Mouse (Mus musculus): ENCODE measurements around the gene Ly6g6c.

Ly6g6c gene

GRCm38 (mm10) chr17:35058316-35058715 lies 6.9 kb upstream of the Ly6g6c start:
- no peak for DNase-seq

- DNase-seq, result peak; percentile 79 to 84
Observed at GRCm38 (mm10) chr17:35058911-35059892, 6.0 kb upstream of the Ly6g6c start, which contains the start of gene Ddah2. TSS of gene Ddah2 (plus strand) at chr17:35059035.

GRCm38 (mm10) chr17:35060071-35060470 lies 5.1 kb upstream of the Ly6g6c start:
- no peak for DNase-seq

- DNase-seq, result no peak
Observed at GRCm38 (mm10) chr17:35060737-35061297, 4.4 kb upstream of the Ly6g6c start.

- DNase-seq, result no peak
Observed at GRCm38 (mm10) chr17:35061299-35061698, 3.9 kb upstream of the Ly6g6c start.

- DNase-seq, result no peak
Observed at GRCm38 (mm10) chr17:35063466-35063865, 1.7 kb upstream of the Ly6g6c start.

GRCm38 (mm10) chr17:35064378-35064877 lies 760 bp upstream of the Ly6g6c start:
- DNase-seq, result peak; percentile 64 to 68

GRCm38 (mm10) chr17:35066084-35066483 lies 896 bp downstream of the Ly6g6c start, which contains the start of gene Mpig6b:
TSS of gene Mpig6b (minus strand) at chr17:35066184.
- no peak for DNase-seq

- no peak for DNase-seq
Observed at GRCm38 (mm10) chr17:35068213-35068914, 3.2 kb downstream of the Ly6g6c start.

- DNase-seq, result peak; percentile 83 to 87
Observed at GRCm38 (mm10) chr17:35070556-35071229, 5.5 kb downstream of the Ly6g6c start.

- DNase-seq, result no peak
Observed at GRCm38 (mm10) chr17:35071454-35071853, 6.3 kb downstream of the Ly6g6c start.

- peak; percentile 82 to 84 for DNase-seq
Observed at GRCm38 (mm10) chr17:35074097-35074496, 8.9 kb downstream of the Ly6g6c start.

- peak in 1 of 2 experiments; percentile 9 for DNase-seq
Observed at GRCm38 (mm10) chr17:35076507-35077176, 11.5 kb downstream of the Ly6g6c start, which contains the start of gene Ly6g6e. TSS of gene Ly6g6e (plus strand) at chr17:35076902.

GRCm38 (mm10) chr17:35077285-35077684 lies 12.1 kb downstream of the Ly6g6c start:
- DNase-seq, result peak in 1 of 2 experiments; percentile 2

GRCm38 (mm10) chr17:35077786-35078233 lies 12.6 kb downstream of the Ly6g6c start, which contains the start of gene Ly6g6d:
TSS of gene Ly6g6d (minus strand) at chr17:35078065.
- peak in 1 of 2 experiments; percentile 53 for DNase-seq

- DNase-seq, result no peak
Observed at GRCm38 (mm10) chr17:35079778-35080177, 14.6 kb downstream of the Ly6g6c start.

GRCm38 (mm10) chr17:35080248-35080647 lies 15.1 kb downstream of the Ly6g6c start:
- no peak for DNase-seq

GRCm38 (mm10) chr17:35080710-35081109 lies 15.5 kb downstream of the Ly6g6c start:
- DNase-seq, result no peak

GRCm38 (mm10) chr17:35082841-35083576 lies 17.8 kb downstream of the Ly6g6c start:
- DNase-seq, result peak; percentile 72 to 75

- DNase-seq, result no peak
Observed at GRCm38 (mm10) chr17:35083929-35084497, 18.8 kb downstream of the Ly6g6c start.
